Mouse (Mus musculus) hindbrain, embryonic 12.5 days (tissue): ENCODE measurements around the gene Prokr2. TPM values are rescaled to one million over a fixed set of nuclear protein-coding genes. Genes with fewer than 3 reads are reported as not detected.
"Not testable (repeated sequence)": the region's sequence is repeated elsewhere in the genome, so short reads cannot be mapped to it uniquely, and the experiment has no call there.

Experiments
- ATAC-seq: fragments of 200-750 bp; cut with Nextera tagmentation; 2 replicates; pipeline ENCODE4 v1.8.0; 2017; ENCODE audit warnings: moderate TSS enrichment; ENCODE audit not compliant: low FRiP score
- H3K27ac ChIP-seq: fragments of 300-500 bp; sonication (generic); 2 replicates; pipeline ENCODE4 v1.5.1; 2016; ENCODE audit warnings: mild to moderate bottlenecking
- H3K27me3 ChIP-seq: fragments of 300-500 bp; sonication (generic); 2 replicates; pipeline ENCODE4 v1.6.1; 2016; ENCODE audit warnings: mild to moderate bottlenecking
- H3K36me3 ChIP-seq: fragments of 300-500 bp; sonication (generic); 2 replicates; pipeline ENCODE4 v1.6.1; 2016; ENCODE audit warnings: mild to moderate bottlenecking
- H3K4me1 ChIP-seq: fragments of 300-500 bp; sonication (generic); 2 replicates; pipeline ENCODE4 v1.6.1; 2016
- H3K4me2 ChIP-seq: fragments of 300-500 bp; sonication (generic); replicated peaks from 2 replicates; pipeline ENCODE4 v1.6.1; 2016; ENCODE audit warnings: mild to moderate bottlenecking
- H3K4me3 ChIP-seq: fragments of 300-500 bp; sonication (generic); 2 replicates; pipeline ENCODE4 v1.5.1; 2016; ENCODE audit warnings: mild to moderate bottlenecking
- H3K9ac ChIP-seq: fragments of 300-500 bp; sonication (generic); 2 replicates; pipeline ENCODE4 v1.6.1; 2016; ENCODE audit warnings: mild to moderate bottlenecking, moderate library complexity
- H3K9me3 ChIP-seq: fragments of 300-500 bp; sonication (generic); replicated peaks from 2 replicates; pipeline ENCODE4 v1.6.1; 2016; ENCODE audit warnings: mild to moderate bottlenecking
- WGBS: fragments of 180-500 bp; shearing (Covaris S2); methylation state at CpG from one replicate; pipeline ENCODE4 v1.1.7; 2016; 5-methylcytosine and 5-hydroxymethylcytosine counted together
- polyA plus RNA-seq: library from polyadenylated mRNA; unstranded; fragments of >200 nt; fragmentation: Nextera tagmentation; extraction: Ambion mirVana; gene quantifications from 2 replicates; pipeline ENCODE4 v1.2.1, GENCODE M21; 2016

Prokr2 gene
- polyA plus RNA-seq, 1 experiment from 2014 or later, result 1.1 TPM

- no peak overlapping the region for H3K9ac ChIP-seq
- H3K4me1 ChIP-seq, result no peaks in the 10 kb centered on the region
- H3K9me3 ChIP-seq, result no peaks in the 10 kb centered on the region
- WGBS, result 97% methylated on average over 4 of the region's 4 CpGs
- H3K36me3 ChIP-seq, result peaks cover 78% of the 10 kb centered on the region
- no peak for ATAC-seq
- no peak overlapping the region for H3K4me3 ChIP-seq
- no peak overlapping the region for H3K4me2 ChIP-seq
- H3K27ac ChIP-seq, result no peak overlapping the region
- no peaks in the 10 kb centered on the region for H3K27me3 ChIP-seq
Measured at GRCm38 (mm10) chr2:132301436-132301835, 83.8 kb downstream of the Prokr2 start.

GRCm38 (mm10) chr2:132298250-132298649, 87.0 kb downstream of the Prokr2 start:
- ATAC-seq, result no peak
- H3K27me3 ChIP-seq, result no peaks in the 10 kb centered on the region
- 96% methylated on average over 4 of the region's 4 CpGs for WGBS
- no peaks in the 10 kb centered on the region for H3K4me1 ChIP-seq
- no peak overlapping the region for H3K4me3 ChIP-seq
- no peaks in the 10 kb centered on the region for H3K9me3 ChIP-seq
- no peak overlapping the region for H3K4me2 ChIP-seq
- H3K27ac ChIP-seq, result no peak overlapping the region
- no peak overlapping the region for H3K9ac ChIP-seq
- H3K36me3 ChIP-seq, result peaks cover 79% of the 10 kb centered on the region

DNA sequence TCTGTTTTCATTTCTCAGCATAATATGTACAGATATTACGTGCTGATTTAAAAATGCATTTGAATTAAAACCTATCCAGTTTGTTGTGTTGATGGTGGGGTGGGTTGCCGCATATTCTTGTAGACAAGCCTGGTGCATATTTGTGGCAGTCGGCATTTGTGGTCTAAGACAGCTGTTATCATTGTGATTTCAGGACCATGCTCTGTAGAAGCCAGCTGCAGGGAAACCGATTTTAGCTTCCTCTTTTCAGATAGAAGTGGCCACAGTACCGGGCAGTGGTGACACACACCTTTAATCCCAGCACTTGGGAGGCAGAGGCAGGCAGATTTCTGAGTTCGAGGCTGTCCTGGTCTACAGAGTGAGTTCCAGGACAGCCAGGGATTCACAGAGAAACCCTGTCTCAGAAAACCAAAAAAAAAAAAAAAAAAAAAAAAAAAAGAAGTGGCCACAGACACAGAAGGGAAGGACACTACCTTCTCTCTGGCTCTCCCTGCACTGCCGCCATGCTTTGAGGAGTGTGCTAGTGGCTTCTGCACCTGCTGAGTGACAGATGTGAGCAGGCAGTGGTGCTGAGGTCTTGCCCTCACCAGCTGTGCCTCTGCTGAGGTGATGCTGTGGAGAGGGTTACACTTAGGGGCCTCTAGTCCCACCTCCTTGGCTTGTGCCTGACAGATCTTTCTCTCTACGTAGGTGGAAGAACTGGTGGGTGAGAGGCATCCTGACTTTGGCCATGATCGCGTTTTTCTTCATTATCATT, 91.4 kb downstream of the Prokr2 start:
- Histone ChIP-seq H3K4me1 (peaks cover 16% of the 10 kb centered on the region), H3K4me2 (no peak overlapping the region), H3K4me3 (no peak overlapping the region), H3K9me3 (no peaks in the 10 kb centered on the region), H3K27me3 (no peaks in the 10 kb centered on the region), H3K36me3 (peaks cover 47% of the 10 kb centered on the region), H3K27ac (no peak overlapping the region), H3K9ac (no peak overlapping the region)
- no peak for ATAC-seq
- WGBS, result 90% methylated on average over 10 of the region's 10 CpGs

GRCm38 (mm10) chr2:132292083-132292482, 93.2 kb downstream of the Prokr2 start:
- no peak overlapping the region for H3K9ac ChIP-seq
- H3K9me3 ChIP-seq, result no peaks in the 10 kb centered on the region
- H3K4me2 ChIP-seq, result no peak overlapping the region
- no peak overlapping the region for H3K4me3 ChIP-seq
- no peak for ATAC-seq
- peaks cover 29% of the 10 kb centered on the region for H3K36me3 ChIP-seq
- WGBS, result 34% methylated on average over 4 of the region's 4 CpGs
- H3K27ac ChIP-seq, result no peak overlapping the region
- peaks cover 16% of the 10 kb centered on the region for H3K4me1 ChIP-seq
- H3K27me3 ChIP-seq, result no peaks in the 10 kb centered on the region

- Histone ChIP-seq H3K9ac (no peak overlapping the region), H3K36me3 (peaks cover 22% of the 10 kb centered on the region), H3K27ac (no peak overlapping the region), H3K4me3 (no peak overlapping the region), H3K4me1 (peaks cover 16% of the 10 kb centered on the region), H3K9me3 (0 out of 2 replicates have a peak, but pooled peaks cover 4% of the 10 kb centered on the region), H3K27me3 (no peaks in the 10 kb centered on the region), H3K4me2 (no peak overlapping the region)
- 0 out of 2 replicates have a peak, but pooled peaks have one; percentile 29 for ATAC-seq
- WGBS, result 69% methylated on average over 3 of the region's 3 CpGs
Measured at GRCm38 (mm10) chr2:132291265-132291664, 94.0 kb downstream of the Prokr2 start.

- Histone ChIP-seq H3K9me3 (0 out of 2 replicates have a peak, but pooled peaks cover 4% of the 10 kb centered on the region), H3K27ac (no peak overlapping the region), H3K4me1 (peaks cover 16% of the 10 kb centered on the region), H3K4me2 (no peak overlapping the region), H3K9ac (no peak overlapping the region), H3K27me3 (no peaks in the 10 kb centered on the region), H3K36me3 (peaks cover 17% of the 10 kb centered on the region), H3K4me3 (no peak overlapping the region)
- 0 out of 2 replicates have a peak, but pooled peaks have one; percentile 29 for ATAC-seq
- WGBS, result 69% methylated on average over 6 of the region's 6 CpGs
Measured at GRCm38 (mm10) chr2:132290808-132291207, 94.4 kb downstream of the Prokr2 start.

DNA sequence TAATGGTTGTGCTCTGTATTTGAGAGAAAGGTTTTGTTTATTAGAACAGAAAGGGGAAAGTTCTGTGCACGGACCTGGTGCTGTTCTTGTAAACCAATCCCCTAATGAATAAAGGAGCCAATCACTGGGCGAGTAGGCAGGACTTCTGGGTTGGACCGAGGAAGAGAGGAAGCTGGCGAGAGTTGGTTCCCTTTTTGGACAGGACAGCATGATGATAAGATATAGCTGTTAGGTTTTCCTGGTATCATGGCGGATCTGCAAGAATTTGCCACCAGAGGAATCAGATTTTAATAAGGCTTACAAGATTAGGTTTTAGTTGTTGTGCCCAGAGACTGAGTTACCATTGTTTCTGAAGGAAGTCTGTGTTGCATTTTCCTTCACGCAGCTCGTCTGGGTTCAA, 96.0 kb downstream of the Prokr2 start:
- H3K36me3 ChIP-seq, H3K4me2 ChIP-seq, H3K27me3 ChIP-seq, H3K4me3 ChIP-seq, H3K9ac ChIP-seq, ATAC-seq, H3K27ac ChIP-seq, H3K9me3 ChIP-seq: not testable (repeated sequence)
- H3K4me1 ChIP-seq, result peaks cover 19% of the 10 kb centered on the region
- 85% methylated on average over 5 of the region's 7 CpGs for WGBS

Other genes starting within 250 kb of the Prokr2 start
- gene Slc23a2, start 240.3 kb downstream of the Prokr2 start, polyA plus RNA-seq, result 17.1 and 19.8 TPM in 2 replicates
- 56.5 and 60.9 TPM in 2 replicates for gene Tmem230, start 137.6 kb downstream of the Prokr2 start, polyA plus RNA-seq
- 173 and 178 TPM in 2 replicates for gene Pcna, start 132.1 kb downstream of the Prokr2 start, polyA plus RNA-seq
- 41.6 and 43.7 TPM in 2 replicates for gene Cds2, start 122.3 kb downstream of the Prokr2 start, polyA plus RNA-seq
- 71.0 and 82.5 TPM in 2 replicates for gene Gpcpd1, start 202.3 kb upstream of the Prokr2 start, polyA plus RNA-seq